Mouse (Mus musculus) testis, adult 2 months (tissue): ENCODE data around the gene Gcsam.

Experiments used
- CTCF ChIP-seq: fragments of 200-500 bp; IDR thresholded peaks from 2 replicates; pipeline ENCODE4 v1.5.1; 2012; ENCODE audit warnings: low read depth, mild to moderate bottlenecking, inconsistent platforms, low read length, moderate library complexity; ENCODE audit not compliant: control insufficient read depth, insufficient read depth, insufficient replicate concordance
- POLR2A ChIP-seq: fragments of 200-500 bp; IDR thresholded peaks from 2 replicates; pipeline ENCODE4 v1.6.1; 2012; ENCODE audit warnings: low read depth, mild to moderate bottlenecking, inconsistent platforms, low read length, moderate library complexity; ENCODE audit not compliant: control insufficient read depth

DNA sequence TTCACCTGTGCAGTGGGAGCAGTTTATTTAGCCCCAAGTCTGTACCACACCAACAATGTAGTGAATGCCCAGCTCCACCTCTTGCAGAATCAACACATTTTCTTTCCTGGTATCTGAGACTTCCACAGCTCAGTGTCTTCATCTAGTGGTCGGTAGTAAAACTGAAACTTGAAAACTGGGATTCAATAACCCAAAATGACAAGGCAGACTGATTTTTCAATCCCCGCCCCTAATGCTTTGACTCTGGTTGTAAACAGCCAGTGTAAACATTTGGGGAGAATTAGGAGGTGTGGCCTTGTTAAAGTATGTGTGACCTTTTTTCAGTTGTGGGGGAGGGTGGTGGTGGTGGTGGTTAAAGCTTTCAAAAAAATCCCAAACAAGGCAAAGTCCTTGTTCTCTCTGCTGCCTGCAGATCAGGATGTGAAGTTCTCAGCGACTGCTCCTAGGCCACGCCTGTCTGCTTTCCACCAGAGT lies 1.7 kb upstream of the Gcsam start:
- TF ChIP-seq CTCF (no peak), POLR2A (no peak)
